Mouse (Mus musculus) hindlimb bud, embryonic 11.5 days (tissue): ENCODE data around the gene Cd5.

Experiments
- DNase-seq: peaks from one replicate; pipeline ENCODE4 v3.0.0-alpha.2; 2012; ENCODE audit warnings: low read depth, low spot score; ENCODE audit errors: extremely low spot score

The Cd5 gene

GRCm38 (mm10) chr19:10707087-10707875 lies 31.5 kb downstream of the Cd5 start:
- no peak for DNase-seq

DNA sequence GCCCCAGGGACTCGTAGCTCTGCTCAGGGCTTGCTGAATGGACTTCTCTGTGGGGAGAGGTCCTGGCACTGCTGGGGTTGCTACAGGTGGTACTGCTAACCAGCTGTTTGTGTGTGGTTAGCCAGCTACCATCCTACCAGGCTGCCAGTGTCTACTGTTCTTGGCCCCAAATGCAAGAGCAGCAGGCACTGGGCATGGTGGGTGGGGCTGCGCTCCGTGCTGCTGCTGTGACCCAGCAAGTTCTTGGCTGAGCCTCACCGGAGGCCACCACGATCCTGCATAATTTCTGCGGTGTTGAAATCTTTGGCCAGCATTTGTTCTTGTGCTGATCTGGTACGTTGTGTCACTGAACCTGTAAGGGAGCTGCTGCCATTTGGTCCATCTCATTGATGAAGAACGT lies 35.3 kb downstream of the Cd5 start:
- DNase-seq = no peak

DNA sequence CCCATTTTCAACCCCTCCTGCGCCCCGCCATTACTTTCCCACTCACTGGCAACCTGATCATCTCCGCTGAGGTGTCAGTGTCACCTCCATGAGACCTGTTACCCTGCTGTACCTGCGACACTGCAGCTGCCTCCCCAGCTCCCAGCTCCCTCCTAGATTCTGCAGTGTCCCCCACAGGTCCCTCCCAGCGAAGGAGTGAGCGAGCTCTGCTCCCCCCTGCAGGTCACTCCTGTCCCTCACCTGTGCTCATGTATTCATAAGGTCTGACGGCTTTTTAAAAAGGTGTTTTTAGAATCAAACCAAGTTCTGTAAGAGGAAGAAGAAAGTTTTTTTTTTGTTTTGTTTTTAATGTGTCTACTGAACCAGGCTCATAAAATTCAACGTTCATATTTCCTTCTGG lies 36.7 kb downstream of the Cd5 start:
- no peak for DNase-seq

- no peak for DNase-seq
Measured at GRCm38 (mm10) chr19:10701013-10701726, 37.6 kb downstream of the Cd5 start.

DNA sequence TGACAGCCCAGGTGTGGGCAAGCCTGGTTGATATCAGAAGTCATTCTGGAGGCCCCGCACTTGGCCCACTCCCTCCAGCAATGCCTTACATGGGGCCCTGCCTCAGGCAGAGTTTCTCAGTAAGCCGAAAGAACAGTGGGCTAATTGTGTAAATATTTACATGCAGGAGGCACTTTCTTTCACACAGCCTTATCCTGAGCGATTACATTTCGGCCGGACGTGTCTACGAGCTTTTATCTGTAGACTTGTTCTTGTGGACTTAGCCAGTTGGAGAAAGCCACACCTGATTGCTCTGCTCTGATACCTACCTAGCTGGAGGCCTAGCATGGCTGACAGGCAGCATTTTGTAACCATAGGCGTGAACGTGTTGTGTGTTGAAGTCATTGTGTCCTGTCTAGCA lies 39.0 kb downstream of the Cd5 start:
- no peak for DNase-seq

GRCm38 (mm10) chr19:10698131-10698991 lies 40.4 kb downstream of the Cd5 start:
- DNase-seq = no peak

DNA sequence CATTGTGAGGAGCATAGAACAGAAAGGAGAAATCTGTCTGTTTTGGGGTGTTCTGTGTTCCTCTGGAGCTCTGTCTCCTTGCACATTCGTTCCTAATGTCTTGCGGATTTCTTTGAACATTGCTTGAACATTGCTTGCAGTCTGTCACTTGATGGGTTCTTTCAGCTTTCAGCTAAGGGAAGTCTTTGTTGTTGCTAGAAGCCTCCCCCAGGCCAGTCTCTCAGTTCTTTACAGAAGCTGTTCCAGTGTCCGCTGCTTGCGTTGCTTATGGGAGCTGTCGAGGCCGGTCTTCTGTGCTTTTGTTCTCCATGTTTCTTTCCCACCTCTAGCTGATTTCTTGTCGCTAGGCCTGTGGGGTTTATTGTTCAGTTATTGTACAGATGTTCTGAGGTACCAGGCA lies 43.0 kb downstream of the Cd5 start:
- DNase-seq = no peak

DNA sequence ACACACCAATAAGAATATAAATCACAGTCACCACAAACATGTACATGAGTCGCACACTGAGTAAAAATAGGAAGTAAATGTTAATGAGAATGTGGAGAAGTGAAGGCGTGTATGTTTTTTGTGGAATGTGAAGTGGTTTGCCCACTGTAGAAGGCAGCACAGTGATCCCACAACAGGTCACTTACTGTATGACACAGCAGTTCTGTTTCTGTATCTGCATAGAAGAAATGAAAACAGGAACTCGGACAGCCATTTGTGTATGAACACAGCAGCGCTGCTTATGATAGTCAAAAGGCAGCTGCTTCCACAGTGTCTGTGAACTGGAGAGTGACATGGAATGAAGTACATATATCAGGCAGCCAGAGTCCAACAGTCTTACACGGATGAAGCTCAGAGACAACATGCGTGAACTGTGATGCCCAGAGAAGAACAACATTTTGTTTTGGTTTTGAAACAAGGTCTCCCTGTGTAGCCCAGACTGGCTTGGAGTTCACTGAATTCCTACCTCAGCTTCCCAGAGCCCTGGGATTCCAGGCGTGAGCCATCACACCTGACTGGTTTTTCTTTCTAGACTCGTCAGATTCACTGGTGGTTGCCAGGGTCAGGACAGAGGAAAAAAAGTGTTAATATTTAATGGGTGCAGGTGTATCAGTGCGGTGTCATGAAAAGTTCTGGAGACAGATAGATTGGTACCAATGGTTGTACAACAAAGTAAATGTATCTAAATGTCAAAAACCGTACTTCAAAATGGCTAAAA lies 44.7 kb downstream of the Cd5 start:
- no peak for DNase-seq

GRCm38 (mm10) chr19:10692361-10692760 lies 46.4 kb downstream of the Cd5 start:
- no peak for DNase-seq

DNA sequence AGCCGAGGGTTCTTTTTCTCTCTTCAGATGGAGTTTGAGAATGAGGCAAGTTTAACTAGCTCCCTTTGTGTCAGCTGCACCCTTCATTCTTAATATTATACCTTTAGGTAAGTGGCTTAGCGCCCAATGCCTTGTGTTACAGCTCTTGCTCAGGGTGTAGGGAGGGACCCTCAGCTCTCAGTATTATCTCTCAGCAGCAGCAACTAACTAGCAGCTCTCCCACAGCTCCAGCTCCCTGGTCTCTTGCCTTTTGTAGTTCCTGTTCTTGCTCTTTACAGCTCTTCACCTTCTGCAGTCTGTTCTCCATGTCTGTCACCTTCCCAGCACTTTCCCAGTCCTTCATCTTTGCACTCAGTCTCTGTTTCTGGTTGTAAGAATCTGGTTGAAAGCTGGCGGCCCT lies 47.1 kb downstream of the Cd5 start:
- no peak for DNase-seq

DNA sequence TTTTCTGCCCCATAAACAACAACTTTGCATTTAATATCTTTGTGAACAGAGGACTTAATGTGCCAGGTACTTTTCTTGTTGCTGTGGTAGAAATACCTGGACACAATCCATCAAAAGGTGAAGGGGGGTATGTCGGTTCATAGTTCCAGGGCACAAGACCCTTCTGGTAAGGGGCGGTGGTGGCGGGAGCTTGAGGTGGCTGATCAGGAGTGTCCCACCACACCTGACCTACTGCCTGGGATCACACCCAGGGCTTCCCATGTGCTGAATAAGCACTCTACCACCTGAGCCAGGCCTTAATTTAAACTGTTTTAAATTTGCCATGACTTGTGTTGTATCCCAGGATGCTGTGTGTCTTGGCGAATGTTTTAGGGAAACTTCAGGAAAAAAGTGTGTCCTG lies 47.7 kb downstream of the Cd5 start:
- no peak for DNase-seq

DNA sequence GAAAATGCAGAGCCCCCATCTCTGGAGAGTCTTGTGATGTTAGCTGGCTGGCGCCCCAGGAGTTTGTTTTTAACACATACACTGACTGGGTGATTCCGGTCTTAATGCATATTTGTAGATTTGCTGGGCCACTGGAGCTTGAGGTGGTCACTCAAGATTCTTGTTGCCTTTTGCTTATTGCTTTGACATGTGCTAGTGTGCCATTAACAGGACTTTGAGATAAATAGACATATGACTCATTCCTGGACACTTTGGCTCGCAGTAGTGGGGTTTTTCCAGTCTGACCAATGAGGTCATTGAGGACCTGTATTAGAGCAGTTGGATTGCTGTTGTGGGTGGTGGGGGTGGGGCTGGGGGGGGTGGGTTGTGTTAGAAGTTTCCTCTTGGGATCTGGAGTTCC lies 48.5 kb downstream of the Cd5 start:
- DNase-seq = no peak

- no peak for DNase-seq
Measured at GRCm38 (mm10) chr19:10689470-10690166, 49.2 kb downstream of the Cd5 start.

DNA sequence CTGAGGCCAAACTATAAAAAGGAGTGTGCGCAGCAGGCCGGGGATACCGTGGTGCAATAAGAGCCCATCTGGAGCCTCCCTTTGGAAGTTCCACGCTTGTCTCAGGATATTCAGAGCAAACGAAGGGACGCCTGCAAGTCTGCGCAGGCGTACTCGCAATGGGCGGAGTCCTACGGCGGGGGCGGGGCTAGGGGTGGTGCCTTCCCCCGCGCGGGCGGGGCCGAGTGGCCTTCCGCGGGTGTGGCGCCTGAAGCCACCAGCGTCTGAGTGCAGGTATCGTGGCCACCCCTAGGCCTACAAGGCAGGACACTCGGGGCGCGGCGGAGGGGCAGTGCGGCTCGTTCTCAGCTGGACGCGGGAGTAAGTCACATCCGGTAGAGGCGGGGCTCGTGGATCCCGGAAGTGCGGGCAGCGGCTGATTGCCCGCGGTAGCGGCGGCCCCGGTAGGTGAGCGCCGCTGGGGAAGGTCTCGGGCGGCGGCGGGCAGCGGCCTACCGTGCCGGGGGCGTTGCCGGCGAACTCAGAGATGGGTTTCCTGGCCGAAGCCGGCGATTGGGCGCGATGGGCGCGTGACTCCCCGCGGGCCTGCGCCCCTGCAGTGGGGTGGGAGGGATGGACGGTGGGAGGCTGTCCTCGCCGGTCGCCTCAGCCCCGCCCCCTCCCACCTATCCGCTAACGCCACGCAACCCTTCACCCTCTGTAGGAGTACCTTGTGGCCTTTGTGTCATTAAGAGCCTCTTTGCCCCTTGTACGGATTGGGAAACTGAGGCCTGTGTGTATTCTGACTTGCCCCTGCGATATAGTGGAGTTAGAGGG lies 50.1 kb downstream of the Cd5 start, which contains the start of gene Vps37c:
Gene Vps37c (plus strand): TSS at position 199 of the 816 bp plus-strand sequence.
- peak; percentile 71 for DNase-seq

DNA sequence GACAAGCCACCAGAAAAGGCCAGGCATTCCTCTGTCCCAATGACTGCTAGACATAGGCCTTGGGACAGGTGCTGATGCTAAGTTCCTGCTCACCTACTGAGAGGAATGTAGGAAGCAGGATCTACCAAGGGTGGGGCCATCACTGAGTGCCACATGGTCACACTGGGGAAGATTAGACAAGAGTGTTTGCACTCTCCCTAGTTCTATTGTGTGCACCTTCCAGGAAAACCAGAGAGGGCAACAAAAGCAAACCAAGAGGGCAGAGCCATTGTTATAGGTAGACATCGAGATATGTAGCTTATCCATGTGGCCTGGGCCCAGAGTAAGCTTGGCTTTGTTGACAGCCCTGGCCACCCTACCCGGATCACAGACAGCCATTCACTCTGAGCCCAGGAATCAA lies 53.1 kb downstream of the Cd5 start:
- DNase-seq = no peak

GRCm38 (mm10) chr19:10685081-10685480 lies 53.7 kb downstream of the Cd5 start:
- no peak for DNase-seq

GRCm38 (mm10) chr19:10681571-10681970 lies 57.2 kb downstream of the Cd5 start:
- DNase-seq = no peak

DNA sequence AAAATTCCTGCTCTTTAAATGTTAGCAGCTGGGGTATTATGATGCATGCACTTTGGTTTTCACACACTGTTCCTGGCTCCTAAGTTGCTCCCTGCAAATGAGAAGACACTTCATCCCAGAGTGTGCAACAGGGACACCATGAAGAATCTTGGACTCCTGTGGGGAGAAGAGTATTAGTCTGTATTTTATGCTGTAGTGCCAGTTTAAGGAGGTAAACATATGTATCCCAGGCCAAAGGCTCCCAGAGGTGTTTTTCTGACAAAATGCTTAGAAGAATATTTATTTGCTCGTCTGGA lies 60.1 kb downstream of the Cd5 start:
- DNase-seq = no peak

GRCm38 (mm10) chr19:10677915-10678771 lies 60.7 kb downstream of the Cd5 start, which contains the start of gene Pga5:
TSS of gene Pga5 (minus strand) at chr19:10678071.
- DNase-seq = peak; percentile 47
